Mouse (Mus musculus): Measurements from ENCODE around the gene Mt4. TPM values are rescaled to one million over a fixed set of nuclear protein-coding genes. Genes with fewer than 3 reads are reported as not detected.
A peak's percentile ranks its signal among the peaks of the same experiment; 100 is the strongest.

The Mt4 gene
- polyA plus RNA-seq (2014; fragmentation: Nextera tagmentation; extraction: Ambion mirVana) = not detected in 2 replicates

DNA sequence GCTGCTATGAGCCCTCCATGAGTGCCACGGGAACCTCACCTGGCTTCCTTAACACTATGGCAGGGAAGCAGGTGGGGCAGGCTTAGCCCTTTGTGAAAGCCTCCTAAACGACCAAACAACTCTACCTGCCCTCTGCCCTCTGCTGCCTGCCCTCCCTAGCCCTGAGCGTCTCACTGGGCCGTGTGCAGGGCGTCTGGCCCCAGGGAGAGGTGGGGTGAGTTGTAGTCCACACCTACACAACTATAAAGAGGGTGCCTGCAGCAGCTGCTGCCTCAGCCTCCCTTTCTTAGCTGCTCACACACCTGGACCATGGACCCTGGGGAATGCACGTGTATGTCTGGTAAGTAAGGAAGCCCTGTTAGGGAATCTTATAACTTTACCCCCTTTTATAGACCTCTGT, at the start of gene Mt4:
TSS of gene Mt4 (plus strand) at position 265 of the 400 bp plus-strand sequence.
- no peaks in the 10 kb centered on the region for H3K27me3 ChIP-seq (ENCODE audit: control insufficient read depth, insufficient read depth, low read length)
- no peaks in the 10 kb centered on the region for H3K4me1 ChIP-seq (ENCODE audit: control insufficient read depth, insufficient read depth, low read length)
- no peak within 1 kb of the TSS for H3K9ac ChIP-seq (replicated peaks; ENCODE audit: low read length)
- no peak for DNase-seq
- no peak for ATAC-seq (ENCODE audit: low FRiP score, low TSS enrichment)
- H3K4me3 ChIP-seq (replicated peaks; ENCODE audit: low read depth, low read length) = no peak within 1 kb of the TSS
- no peaks in the 10 kb centered on the region for H3K9me3 ChIP-seq (ENCODE audit: control insufficient read depth, low read length)
- no peak within 1 kb of the TSS for H3K4me2 ChIP-seq (ENCODE audit: low read length)
- no peak within 1 kb of the TSS for H3K27ac ChIP-seq (replicated peaks; ENCODE audit: low read depth, low read length)
- no peaks in the 10 kb centered on the region for H3K36me3 ChIP-seq (ENCODE audit: control insufficient read depth, insufficient read depth, low read length)
- 69% methylated on average over 6 of the region's 6 CpGs for WGBS

GRCm38 (mm10) chr8:94087964-94088363, 49.0 kb upstream of the Mt4 start:
- H3K27me3 ChIP-seq (ENCODE audit: control insufficient read depth, insufficient read depth, low read length) = no peaks in the 10 kb centered on the region
- no peaks in the 10 kb centered on the region for H3K9me3 ChIP-seq (ENCODE audit: control insufficient read depth, low read length)
- 88% methylated on average over 9 of the region's 9 CpGs for WGBS
- H3K4me3 ChIP-seq (replicated peaks; ENCODE audit: low read depth, low read length) = no peak overlapping the region
- ATAC-seq (ENCODE audit: low FRiP score, low TSS enrichment) (no peak), DNase-seq (no peak)
- no peak overlapping the region for H3K4me2 ChIP-seq (ENCODE audit: low read length)
- no peak overlapping the region for H3K27ac ChIP-seq (replicated peaks; ENCODE audit: low read depth, low read length)
- H3K36me3 ChIP-seq (ENCODE audit: control insufficient read depth, insufficient read depth, low read length) = peaks cover 42% of the 10 kb centered on the region
- H3K4me1 ChIP-seq (ENCODE audit: control insufficient read depth, insufficient read depth, low read length) = no peaks in the 10 kb centered on the region
- no peak overlapping the region for H3K9ac ChIP-seq (replicated peaks; ENCODE audit: low read length)

GRCm38 (mm10) chr8:94089715-94090114, 47.3 kb upstream of the Mt4 start:
- Histone ChIP-seq H3K9ac (replicated peaks; ENCODE audit: low read length) (no peak overlapping the region), H3K4me2 (ENCODE audit: low read length) (no peak overlapping the region)
- WGBS = 60% methylated on average over 6 of the region's 6 CpGs

DNA sequence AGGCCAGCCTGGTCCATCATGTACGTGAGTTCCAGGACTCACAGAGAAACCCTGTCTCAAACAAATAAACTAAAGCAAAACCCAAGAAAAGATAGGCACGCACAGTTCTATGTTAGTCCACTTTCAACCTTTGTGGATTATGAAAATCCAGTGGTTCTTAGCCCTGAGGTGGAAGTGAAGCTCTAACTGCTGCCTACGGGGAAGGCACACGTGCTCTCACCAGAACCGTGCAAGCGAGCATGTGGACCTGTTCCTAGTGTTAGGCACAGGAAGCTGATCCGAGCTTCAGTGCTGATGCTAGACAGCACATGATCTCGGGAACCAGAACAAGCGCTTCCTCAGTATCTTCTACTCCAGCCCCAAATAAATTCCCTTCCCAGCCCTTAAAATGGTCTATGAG, 44.1 kb upstream of the Mt4 start:
- Histone ChIP-seq H3K4me1 (ENCODE audit: control insufficient read depth, insufficient read depth, low read length) (peaks cover 7% of the 10 kb centered on the region; the same call in 1 of the 2 replicates), H3K9me3 (ENCODE audit: control insufficient read depth, low read length) (no peaks in the 10 kb centered on the region), H3K36me3 (ENCODE audit: control insufficient read depth, insufficient read depth, low read length) (peaks cover 13% of the 10 kb centered on the region), H3K4me3 (replicated peaks; ENCODE audit: low read depth, low read length) (no peak overlapping the region), H3K9ac (replicated peaks; ENCODE audit: low read length) (no peak overlapping the region), H3K4me2 (ENCODE audit: low read length) (no peak overlapping the region), H3K27ac (replicated peaks; ENCODE audit: low read depth, low read length) (no peak overlapping the region), H3K27me3 (ENCODE audit: control insufficient read depth, insufficient read depth, low read length) (no peaks in the 10 kb centered on the region)
- ATAC-seq (ENCODE audit: low FRiP score, low TSS enrichment) (no peak), DNase-seq (no peak)
- 95% methylated on average over 9 of the region's 9 CpGs for WGBS

More at GRCm38 (mm10) chr8:94089715-94090114, 47.3 kb upstream of the Mt4 start:
- Histone ChIP-seq H3K4me3 (replicated peaks; ENCODE audit: low read depth, low read length) (no peak overlapping the region), H3K36me3 (ENCODE audit: control insufficient read depth, insufficient read depth, low read length) (peaks cover 38% of the 10 kb centered on the region), H3K27ac (replicated peaks; ENCODE audit: low read depth, low read length) (no peak overlapping the region), H3K9me3 (ENCODE audit: control insufficient read depth, low read length) (no peaks in the 10 kb centered on the region), H3K4me1 (ENCODE audit: control insufficient read depth, insufficient read depth, low read length) (no peaks in the 10 kb centered on the region), H3K27me3 (ENCODE audit: control insufficient read depth, insufficient read depth, low read length) (no peaks in the 10 kb centered on the region)
- ATAC-seq (ENCODE audit: low FRiP score, low TSS enrichment) (no peak), DNase-seq (no peak)

- no peak overlapping the region for H3K9ac ChIP-seq (replicated peaks; ENCODE audit: low read length)
- H3K27ac ChIP-seq (replicated peaks; ENCODE audit: low read depth, low read length) = no peak overlapping the region
- ATAC-seq (ENCODE audit: low FRiP score, low TSS enrichment) (no peak), DNase-seq (no peak)
- no peak overlapping the region for H3K4me2 ChIP-seq (ENCODE audit: low read length)
- 86% methylated on average over 6 of the region's 6 CpGs for WGBS
- 0 out of 2 replicates have a peak, but pooled peaks cover 4% of the 10 kb centered on the region for H3K36me3 ChIP-seq (ENCODE audit: control insufficient read depth, insufficient read depth, low read length)
- H3K4me3 ChIP-seq (replicated peaks; ENCODE audit: low read depth, low read length) = no peak overlapping the region
- H3K4me1 ChIP-seq (ENCODE audit: control insufficient read depth, insufficient read depth, low read length) = peaks cover 11% of the 10 kb centered on the region; the same call in 1 of the 2 replicates
- H3K27me3 ChIP-seq (ENCODE audit: control insufficient read depth, insufficient read depth, low read length) = no peaks in the 10 kb centered on the region
- no peaks in the 10 kb centered on the region for H3K9me3 ChIP-seq (ENCODE audit: control insufficient read depth, low read length)
Observed at GRCm38 (mm10) chr8:94094281-94094680, 42.7 kb upstream of the Mt4 start.

GRCm38 (mm10) chr8:94098081-94098974, 38.7 kb upstream of the Mt4 start, which contains the start of gene Bbs2:
TSS of gene Bbs2 (minus strand) at chr8:94098928.
- Histone ChIP-seq H3K9ac (replicated peaks; ENCODE audit: low read length) (peak within 1 kb of the TSS; percentile 52), H3K36me3 (ENCODE audit: control insufficient read depth, insufficient read depth, low read length) (no peaks in the 10 kb centered on the region), H3K4me2 (ENCODE audit: low read length) (peak within 1 kb of the TSS; percentile 51), H3K4me3 (replicated peaks; ENCODE audit: low read depth, low read length) (peak within 1 kb of the TSS; percentile 51), H3K9me3 (ENCODE audit: control insufficient read depth, low read length) (no peaks in the 10 kb centered on the region), H3K27me3 (ENCODE audit: control insufficient read depth, insufficient read depth, low read length) (no peaks in the 10 kb centered on the region), H3K4me1 (ENCODE audit: control insufficient read depth, insufficient read depth, low read length) (peaks cover 11% of the 10 kb centered on the region; the same call in 1 of the 2 replicates), H3K27ac (replicated peaks; ENCODE audit: low read depth, low read length) (peak within 1 kb of the TSS; percentile 92)
- 1% methylated on average over 61 of the region's 61 CpGs for WGBS
- ATAC-seq (ENCODE audit: low FRiP score, low TSS enrichment) (peak; percentile 98), DNase-seq (peak; percentile 100)

- DNase-seq = peak; percentile 51
- peaks cover 11% of the 10 kb centered on the region; the same call in 1 of the 2 replicates for H3K4me1 ChIP-seq (ENCODE audit: control insufficient read depth, insufficient read depth, low read length)
- peak overlapping the region; percentile 51 for H3K4me2 ChIP-seq (ENCODE audit: low read length)
- peak overlapping the region; percentile 51 for H3K4me3 ChIP-seq (replicated peaks; ENCODE audit: low read depth, low read length)
- no peaks in the 10 kb centered on the region for H3K36me3 ChIP-seq (ENCODE audit: control insufficient read depth, insufficient read depth, low read length)
- ATAC-seq (ENCODE audit: low FRiP score, low TSS enrichment) = no peak
- no peaks in the 10 kb centered on the region for H3K27me3 ChIP-seq (ENCODE audit: control insufficient read depth, insufficient read depth, low read length)
- H3K9ac ChIP-seq (replicated peaks; ENCODE audit: low read length) = peak overlapping the region; percentile 52; the same call in 1 of the 2 replicates
- no peaks in the 10 kb centered on the region for H3K9me3 ChIP-seq (ENCODE audit: control insufficient read depth, low read length)
- 48% methylated on average over 4 of the region's 4 CpGs for WGBS
- H3K27ac ChIP-seq (replicated peaks; ENCODE audit: low read depth, low read length) = peak overlapping the region; percentile 92
Observed at GRCm38 (mm10) chr8:94098996-94099395, 38.0 kb upstream of the Mt4 start.

GRCm38 (mm10) chr8:94104146-94104545, 32.9 kb upstream of the Mt4 start:
- no peak overlapping the region for H3K4me3 ChIP-seq (replicated peaks; ENCODE audit: low read depth, low read length)
- no peaks in the 10 kb centered on the region for H3K27me3 ChIP-seq (ENCODE audit: control insufficient read depth, insufficient read depth, low read length)
- no peaks in the 10 kb centered on the region for H3K36me3 ChIP-seq (ENCODE audit: control insufficient read depth, insufficient read depth, low read length)
- 53% methylated on average over 5 of the region's 5 CpGs for WGBS
- H3K9me3 ChIP-seq (ENCODE audit: control insufficient read depth, low read length) = no peaks in the 10 kb centered on the region
- no peak overlapping the region for H3K9ac ChIP-seq (replicated peaks; ENCODE audit: low read length)
- H3K4me2 ChIP-seq (ENCODE audit: low read length) = no peak overlapping the region
- H3K4me1 ChIP-seq (ENCODE audit: control insufficient read depth, insufficient read depth, low read length) = 0 out of 2 replicates have a peak, but pooled peaks cover under 1% of the 10 kb centered on the region
- DNase-seq = peak; percentile 31
- no peak for ATAC-seq (ENCODE audit: low FRiP score, low TSS enrichment)
- no peak overlapping the region for H3K27ac ChIP-seq (replicated peaks; ENCODE audit: low read depth, low read length)

Data from midbrain, embryonic 14.5 days (tissue).